Mouse (Mus musculus) bone marrow, adult 2 months (tissue): Measurements from ENCODE around the gene Dapk2. TPM values are rescaled to one million over a fixed set of nuclear protein-coding genes. Genes with fewer than 3 reads are reported as not detected.

Experiments
- H3K27ac ChIP-seq: fragments of 200-500 bp; 2 replicates; pipeline ENCODE4 v1.5.1; 2012; ENCODE audit warnings: low read depth, mild to moderate bottlenecking, control low read depth, inconsistent platforms, low read length; ENCODE audit not compliant: control insufficient read depth, poor library complexity, insufficient read depth
- H3K4me1 ChIP-seq: fragments of 200-500 bp; 2 replicates; pipeline ENCODE4 v1.6.1; 2011; ENCODE audit warnings: low read length; ENCODE audit not compliant: control insufficient read depth, insufficient read depth
- H3K4me3 ChIP-seq: fragments of 200-500 bp; replicated peaks from 2 replicates; pipeline ENCODE3; 2011; ENCODE audit warnings: mild to moderate bottlenecking, low read depth, low read length, control low read depth; ENCODE audit not compliant: control insufficient read depth
- CTCF ChIP-seq: fragments of 200-500 bp; IDR thresholded peaks from 2 replicates; pipeline ENCODE4 v1.5.1; 2011; ENCODE audit warnings: low read length, control low read depth; ENCODE audit not compliant: control insufficient read depth, insufficient read depth
- POLR2A ChIP-seq: fragments of 200-500 bp; IDR thresholded peaks from 2 replicates; pipeline ENCODE4 v1.6.1; 2011; ENCODE audit warnings: low read depth, mild to moderate bottlenecking, control low read depth, low read length, borderline replicate concordance; ENCODE audit not compliant: control insufficient read depth
- WGBS: fragments of 180-500 bp; shearing (Covaris S2); methylation state at CpG from one replicate; pipeline ENCODE4 v1.1.7; 2018; 5-methylcytosine and 5-hydroxymethylcytosine counted together
- polyA plus RNA-seq: library from polyadenylated mRNA; stranded (reverse); fragments of >200 nt; gene quantifications from 2 replicates; pipeline ENCODE4 v1.2.4, GENCODE M21; 2011; ENCODE audit warnings: low replicate concordance; ENCODE audit not compliant: missing spikeins, insufficient read depth, insufficient read length

Gene Dapk2
- 33.5 and 34.8 TPM in 2 replicates for polyA plus RNA-seq

DNA sequence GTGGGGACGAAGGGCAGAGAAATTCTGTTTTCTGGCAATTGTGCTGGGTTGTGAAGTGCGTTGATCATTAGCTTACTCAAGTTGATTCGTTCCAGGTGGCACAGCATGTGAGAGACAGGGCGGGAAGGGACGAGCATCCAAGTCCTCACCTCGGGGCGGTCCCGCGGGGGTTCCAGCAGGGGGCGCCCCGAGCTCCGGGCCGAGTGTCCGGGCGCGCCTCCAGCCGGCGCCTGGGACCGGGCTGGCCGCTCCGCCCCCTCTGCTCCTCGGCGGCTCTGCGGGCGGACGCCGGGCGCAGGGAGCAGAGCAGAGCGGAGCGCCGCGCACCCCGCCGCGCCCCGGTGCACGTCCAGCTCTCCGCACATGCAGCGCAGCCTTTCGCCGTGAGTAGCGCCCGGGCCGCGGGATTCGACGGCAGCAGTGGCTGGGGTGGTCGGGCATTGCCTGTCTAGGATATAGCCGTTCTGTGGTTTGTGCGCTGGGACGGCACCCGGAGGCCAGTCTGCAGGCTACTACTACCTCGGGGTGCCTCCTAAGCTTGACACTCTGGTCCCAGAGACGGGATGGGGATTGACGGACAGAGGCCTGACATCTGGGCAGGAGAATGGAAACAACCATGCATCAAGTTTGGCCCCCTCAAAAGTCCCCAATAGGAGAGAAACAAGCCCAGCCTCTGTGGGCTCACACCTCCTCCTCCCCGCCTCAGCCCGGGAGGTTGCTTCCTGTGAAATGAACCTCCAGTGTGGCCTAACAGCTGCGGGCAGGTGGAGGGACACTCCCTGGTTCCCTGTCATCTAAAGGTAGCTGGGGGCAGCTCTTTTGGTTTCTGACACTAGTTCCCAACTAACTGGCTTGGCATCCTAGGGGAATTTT, at the start of gene Dapk2:
TSS of gene Dapk2 (plus strand) at position 266 of the 873 bp plus-strand sequence.
- peak; percentile 52; the same call in 1 of the 2 replicates for TF ChIP-seq POLR2A
- TF ChIP-seq CTCF = peak; percentile 46
- Histone ChIP-seq H3K4me1 (no peaks in the 10 kb centered on the region; the same call in 1 of the 2 replicates), H3K27ac (peak within 1 kb of the TSS; percentile 66)

DNA sequence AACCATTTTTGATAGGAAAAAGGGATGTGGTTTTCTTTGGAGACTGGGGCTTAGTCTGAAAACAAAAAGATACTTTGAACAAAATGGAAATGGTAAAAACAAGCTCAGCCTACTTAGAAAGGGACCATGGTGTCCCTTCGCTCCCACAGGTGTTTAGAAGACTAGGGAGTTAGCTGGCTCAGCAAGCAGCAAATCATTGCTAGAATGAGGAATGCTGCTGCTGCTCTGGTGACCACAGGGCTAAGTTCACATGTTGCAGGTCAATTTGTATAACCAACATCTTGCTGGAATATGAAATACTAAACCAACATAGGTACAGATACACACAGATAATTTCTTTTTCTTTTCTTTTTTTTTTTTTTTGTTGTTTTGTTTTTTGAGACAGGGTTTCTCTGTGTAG, 48.4 kb upstream of the Dapk2 start:
- Histone ChIP-seq H3K4me1 (peaks cover under 1% of the 10 kb centered on the region; the same call in 1 of the 2 replicates), H3K4me3 (no peak overlapping the region), H3K27ac (no peak overlapping the region)
- no peak for TF ChIP-seq CTCF
- TF ChIP-seq POLR2A = no peak
- 97% methylated on average over 1 of the region's 1 CpGs for WGBS

More for the DNA sequence above, at the start of gene Dapk2:
- H3K4me3 ChIP-seq = peak within 1 kb of the TSS; percentile 85
- WGBS = 1% methylated on average over 58 of the region's 58 CpGs

DNA sequence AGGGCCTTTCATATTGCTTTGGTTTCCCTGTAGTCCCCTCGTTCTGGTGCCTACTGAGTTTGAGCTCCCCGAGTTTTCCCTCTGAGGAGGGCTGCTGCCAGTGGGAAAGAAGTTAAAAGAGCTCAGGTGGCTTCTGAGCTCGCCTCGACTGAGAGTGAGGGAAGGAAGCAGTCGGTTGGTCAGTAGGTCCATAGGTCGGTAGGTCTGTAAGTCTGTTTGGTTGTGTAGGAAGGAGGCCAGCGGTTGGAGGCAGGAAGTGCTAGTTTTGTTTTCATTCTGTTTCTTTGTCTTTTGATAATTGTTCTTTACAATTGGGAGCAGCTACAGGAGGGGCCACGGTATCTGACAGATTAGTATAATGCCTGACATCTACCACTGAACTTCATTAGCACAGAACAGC, 47.9 kb upstream of the Dapk2 start:
- Histone ChIP-seq H3K27ac (no peak overlapping the region), H3K4me3 (no peak overlapping the region), H3K4me1 (peaks cover 1% of the 10 kb centered on the region; the same call in 1 of the 2 replicates)
- TF ChIP-seq CTCF (no peak), POLR2A (no peak)
- 31% methylated on average over 8 of the region's 8 CpGs for WGBS

DNA sequence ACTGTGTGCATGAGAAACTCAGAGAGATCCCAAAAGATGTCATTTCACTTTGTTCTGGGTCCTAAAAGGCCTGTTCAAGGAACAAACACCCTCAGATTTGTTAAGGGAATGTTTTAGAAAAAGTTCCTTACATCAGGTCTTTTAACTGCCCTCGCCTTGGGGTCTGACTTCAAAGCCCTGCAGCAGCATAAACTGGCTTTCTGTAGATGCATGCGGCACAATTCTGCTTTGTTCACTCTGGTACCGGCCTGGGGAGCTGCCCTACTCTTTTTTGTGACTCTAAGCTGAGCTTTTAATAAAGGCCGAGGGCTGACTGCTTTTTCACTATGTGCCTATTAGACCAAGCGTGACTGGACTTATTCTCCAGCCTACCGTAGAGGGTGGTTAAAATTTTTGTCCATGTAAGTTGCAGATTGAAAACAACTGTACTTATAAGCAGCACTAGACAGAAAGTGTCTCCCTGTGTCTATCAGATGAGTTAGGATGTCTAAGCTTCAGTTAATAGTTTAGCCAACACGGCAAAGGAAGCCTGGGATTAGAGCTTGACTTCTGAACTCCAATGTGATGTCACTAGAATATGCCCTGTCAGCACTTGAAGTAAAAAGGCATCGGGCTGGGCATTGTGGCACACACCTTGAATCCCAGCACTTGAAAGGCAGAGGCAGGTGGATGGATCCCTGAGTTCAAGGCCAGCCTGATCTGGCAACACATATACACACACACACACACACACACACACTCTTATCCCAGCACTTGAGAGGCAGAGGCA, 47.2 kb upstream of the Dapk2 start:
- TF ChIP-seq POLR2A (no peak), CTCF (no peak)
- peaks cover 1% of the 10 kb centered on the region; the same call in 1 of the 2 replicates for H3K4me1 ChIP-seq
- no peak overlapping the region for H3K27ac ChIP-seq
- H3K4me3 ChIP-seq = no peak overlapping the region
- 80% methylated on average over 8 of the region's 8 CpGs for WGBS

DNA sequence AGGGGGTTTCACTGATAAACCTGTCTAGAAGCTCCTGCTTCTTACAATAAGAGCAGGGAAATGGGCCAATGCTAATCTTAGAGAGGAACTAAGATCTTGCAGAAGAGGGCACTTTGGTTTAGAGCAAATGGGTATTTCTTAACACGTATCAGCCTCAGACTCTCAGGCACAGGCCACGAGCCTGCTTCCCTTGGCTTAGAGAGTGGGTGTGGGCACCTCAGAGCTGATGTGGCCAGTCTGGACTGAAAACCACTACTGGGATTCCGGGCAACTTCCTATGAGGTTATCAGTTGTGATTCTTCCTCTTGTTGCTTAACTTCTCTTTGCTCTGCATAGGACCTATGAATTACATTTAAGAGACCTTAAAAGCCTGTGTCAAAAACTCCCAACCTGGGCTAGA, 43.7 kb upstream of the Dapk2 start:
- peaks cover 4% of the 10 kb centered on the region; the same call in 1 of the 2 replicates for H3K4me1 ChIP-seq
- H3K4me3 ChIP-seq = no peak overlapping the region
- no peak for TF ChIP-seq CTCF
- no peak for TF ChIP-seq POLR2A
- 19% methylated on average over 3 of the region's 3 CpGs for WGBS
- no peak overlapping the region for H3K27ac ChIP-seq

DNA sequence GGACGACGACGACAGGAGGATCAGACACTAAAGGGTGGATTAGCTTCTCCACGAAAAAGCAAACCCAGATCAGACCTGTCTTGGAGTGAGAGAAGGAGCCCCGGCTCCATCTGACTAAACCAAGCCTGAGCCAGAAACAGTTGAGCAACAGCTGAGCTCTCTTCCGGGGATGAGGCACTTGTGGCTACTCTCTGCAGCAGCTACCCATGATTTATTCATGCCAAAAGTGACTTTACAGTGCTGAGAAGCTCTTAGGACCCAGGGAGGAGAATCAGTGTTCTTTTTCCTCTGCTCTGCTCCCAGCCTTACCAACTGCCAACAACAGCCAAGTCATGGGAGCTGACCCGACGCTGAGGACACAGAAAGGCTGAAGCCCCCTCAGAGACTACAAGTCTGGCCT, 41.1 kb upstream of the Dapk2 start:
- TF ChIP-seq CTCF = no peak
- TF ChIP-seq POLR2A = no peak
- WGBS = 57% methylated on average over 8 of the region's 8 CpGs
- Histone ChIP-seq H3K4me3 (no peak overlapping the region), H3K27ac (peak overlapping the region; percentile 4; the same call in 1 of the 2 replicates), H3K4me1 (peaks cover 4% of the 10 kb centered on the region; the same call in 1 of the 2 replicates)

DNA sequence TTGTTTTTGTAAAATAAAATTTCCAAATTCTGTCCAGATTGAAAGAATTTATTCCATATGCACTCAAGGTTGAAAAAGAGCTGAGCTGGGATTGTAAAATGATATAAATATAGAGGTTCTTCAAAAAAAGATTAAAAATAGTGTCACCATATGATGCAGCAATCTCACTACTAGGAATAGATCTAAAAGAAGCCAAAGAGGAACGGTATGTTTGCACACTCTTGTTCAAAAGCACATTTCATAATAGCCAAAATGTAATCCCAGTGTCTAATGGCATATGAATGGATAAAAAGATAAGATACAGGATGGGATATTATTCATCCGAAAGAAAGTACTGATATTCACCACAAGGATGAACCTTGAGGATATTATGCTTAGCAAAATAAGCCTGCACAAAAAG, 38.5 kb upstream of the Dapk2 start:
- H3K4me1 ChIP-seq = peaks cover 4% of the 10 kb centered on the region; the same call in 1 of the 2 replicates
- WGBS = 58% methylated on average over 2 of the region's 2 CpGs

DNA sequence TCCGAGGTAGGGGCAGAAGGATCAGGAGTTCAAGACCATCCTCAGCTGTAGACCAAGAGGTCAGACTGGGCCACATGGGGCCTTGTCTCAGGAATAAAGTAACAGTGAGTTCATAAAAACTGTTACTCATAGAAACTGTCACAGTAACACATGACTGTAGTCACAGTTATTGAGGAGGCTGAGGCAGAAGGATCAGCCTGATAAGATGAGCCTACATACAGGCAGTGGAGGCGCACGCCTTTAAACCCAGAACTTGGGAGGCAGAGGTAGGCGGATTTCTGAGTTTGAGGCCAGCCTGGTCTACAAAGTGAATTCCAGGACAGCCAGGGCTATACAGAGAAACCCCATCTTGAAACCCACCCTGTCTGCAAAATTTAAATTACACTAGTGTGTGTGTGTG, 37.9 kb upstream of the Dapk2 start:
- Histone ChIP-seq H3K27ac (no peak overlapping the region), H3K4me3 (no peak overlapping the region), H3K4me1 (peaks cover 2% of the 10 kb centered on the region; the same call in 1 of the 2 replicates)
- WGBS = 73% methylated on average over 4 of the region's 4 CpGs
- TF ChIP-seq POLR2A (no peak), CTCF (no peak)

More for the DNA sequence above, 38.5 kb upstream of the Dapk2 start:
- Histone ChIP-seq H3K4me3 (no peak overlapping the region), H3K27ac (no peak overlapping the region)
- TF ChIP-seq CTCF (no peak), POLR2A (no peak)
